Mouse (Mus musculus) cortical plate, adult 2 months (tissue): Measurements from ENCODE around the gene Phf11b. TPM values are rescaled to one million over a fixed set of nuclear protein-coding genes. Genes with fewer than 3 reads are reported as not detected.
"Not testable (repeated sequence)": the region's sequence is repeated elsewhere in the genome, so short reads cannot be mapped to it uniquely, and the experiment has no call there.

Experiments used
- H3K27ac ChIP-seq: fragments of 200-500 bp; 2 replicates; pipeline ENCODE4 v1.5.1; 2012; ENCODE audit warnings: low read length, control low read depth, inconsistent platforms; ENCODE audit not compliant: insufficient read depth
- H3K4me1 ChIP-seq: fragments of 200-500 bp; 2 replicates; pipeline ENCODE4 v1.6.1; 2011; ENCODE audit warnings: low read length; ENCODE audit not compliant: control insufficient read depth, insufficient read depth
- H3K4me3 ChIP-seq: fragments of 200-500 bp; 2 replicates; pipeline ENCODE4 v1.5.1; 2011; ENCODE audit warnings: mild to moderate bottlenecking, low read length, control low read depth; ENCODE audit not compliant: insufficient read depth
- CTCF ChIP-seq: fragments of 200-500 bp; IDR thresholded peaks from 2 replicates; pipeline ENCODE4 v1.5.1; 2011; ENCODE audit warnings: mild to moderate bottlenecking, control low read depth, low read length; ENCODE audit not compliant: insufficient read depth; ENCODE audit errors: extremely low read depth
- POLR2A ChIP-seq: fragments of 200-500 bp; IDR thresholded peaks from 2 replicates; pipeline ENCODE4 v1.6.1; 2011; ENCODE audit warnings: mild to moderate bottlenecking, low read length, control low read depth; ENCODE audit not compliant: insufficient read depth; ENCODE audit errors: extremely low read depth
- polyA plus RNA-seq: library from polyadenylated mRNA; depleted of rRNA; stranded (reverse); fragments of >200 nt; gene quantifications from 2 replicates; pipeline ENCODE4 v1.2.3, GENCODE M21; 2012; rRNA removed

Phf11b gene
- polyA plus RNA-seq = 0.23 and 0.42 TPM in 2 replicates

GRCm38 (mm10) chr14:59341189-59341588 lies at the start of gene Phf11b:
Gene Phf11b (minus strand): TSS chr14:59341351.
- H3K4me1 ChIP-seq, H3K27ac ChIP-seq, H3K4me3 ChIP-seq: not testable (repeated sequence)

GRCm38 (mm10) chr14:59390181-59390580 lies 49.0 kb upstream of the Phf11b start:
- H3K4me3 ChIP-seq, H3K27ac ChIP-seq, H3K4me1 ChIP-seq: not testable (repeated sequence)
- TF ChIP-seq CTCF = 0 out of 2 replicates have a peak, but pooled peaks have one; percentile 14

- H3K4me1 ChIP-seq = no peaks in the 10 kb centered on the region
- no peak overlapping the region for H3K4me3 ChIP-seq
- H3K27ac ChIP-seq = no peak overlapping the region
- TF ChIP-seq CTCF (no peak), POLR2A (no peak)
Observed at GRCm38 (mm10) chr14:59389532-59389931, 48.4 kb upstream of the Phf11b start.

GRCm38 (mm10) chr14:59370348-59371068 lies 29.4 kb upstream of the Phf11b start:
- Histone ChIP-seq H3K4me3 (no peak overlapping the region), H3K4me1 (no peaks in the 10 kb centered on the region), H3K27ac (no peak overlapping the region)
- TF ChIP-seq CTCF (no peak), POLR2A (no peak)

- H3K4me3 ChIP-seq = no peak overlapping the region
- no peaks in the 10 kb centered on the region for H3K4me1 ChIP-seq
- TF ChIP-seq CTCF = no peak
- no peak for TF ChIP-seq POLR2A
Observed at GRCm38 (mm10) chr14:59366386-59367105, 25.4 kb upstream of the Phf11b start.

GRCm38 (mm10) chr14:59365244-59365644 lies 24.1 kb upstream of the Phf11b start, which contains the start of gene Phf11d:
Gene Phf11d (minus strand): TSS chr14:59365470.
- Histone ChIP-seq H3K4me1 (no peaks in the 10 kb centered on the region), H3K27ac (no peak within 1 kb of the TSS), H3K4me3 (no peak within 1 kb of the TSS)
- TF ChIP-seq CTCF = no peak
- TF ChIP-seq POLR2A = no peak

More at GRCm38 (mm10) chr14:59366386-59367105, 25.4 kb upstream of the Phf11b start:
- H3K27ac ChIP-seq = no peak overlapping the region

GRCm38 (mm10) chr14:59339541-59339940 lies 1.6 kb downstream of the Phf11b start:
- Histone ChIP-seq H3K27ac (no peak overlapping the region), H3K4me1 (no peaks in the 10 kb centered on the region), H3K4me3 (no peak overlapping the region)
- TF ChIP-seq CTCF (no peak), POLR2A (no peak)

GRCm38 (mm10) chr14:59336056-59336455 lies 5.1 kb downstream of the Phf11b start:
- H3K4me1 ChIP-seq, H3K4me3 ChIP-seq, H3K27ac ChIP-seq: not testable (repeated sequence)

- H3K27ac ChIP-seq, H3K4me1 ChIP-seq, H3K4me3 ChIP-seq: not testable (repeated sequence)
- peak; percentile 50 for TF ChIP-seq CTCF
Observed at GRCm38 (mm10) chr14:59330499-59330898, 10.7 kb downstream of the Phf11b start.

GRCm38 (mm10) chr14:59319970-59320369 lies 21.2 kb downstream of the Phf11b start:
- not testable (repeated sequence) for H3K4me1 ChIP-seq, H3K27ac ChIP-seq, H3K4me3 ChIP-seq

- not testable (repeated sequence) for H3K4me3 ChIP-seq, H3K27ac ChIP-seq, H3K4me1 ChIP-seq
Observed at GRCm38 (mm10) chr14:59319036-59319435, 22.1 kb downstream of the Phf11b start.

- not testable (repeated sequence) for H3K4me1 ChIP-seq, H3K27ac ChIP-seq, H3K4me3 ChIP-seq
Observed at GRCm38 (mm10) chr14:59297391-59297790, 43.8 kb downstream of the Phf11b start, which contains the start of gene Phf11a. Gene Phf11a (minus strand): TSS chr14:59297522.

- not testable (repeated sequence) for H3K4me3 ChIP-seq, H3K4me1 ChIP-seq, H3K27ac ChIP-seq
Observed at GRCm38 (mm10) chr14:59291769-59292168, 49.4 kb downstream of the Phf11b start.

- not testable (repeated sequence) for H3K27ac ChIP-seq, H3K4me3 ChIP-seq, H3K4me1 ChIP-seq
Observed at GRCm38 (mm10) chr14:59274961-59275360, 66.2 kb downstream of the Phf11b start.
